Mouse (Mus musculus) splenic B cell, adult 2 months (primary cell): ENCODE data around the gene Gstm6.
"Not testable (repeated sequence)": the region's sequence is repeated elsewhere in the genome, so short reads cannot be mapped to it uniquely, and the experiment has no call there.

Experiments
- DNase-seq: peaks from one replicate; pipeline ENCODE4 v3.0.0-alpha.2; 2011; ENCODE audit warnings: low read depth, low spot score
- H3K27me3 ChIP-seq: 2 replicates; pipeline ENCODE4 v1.6.1; 2012; ENCODE audit warnings: mild to moderate bottlenecking, low read length, moderate library complexity, mixed read lengths; ENCODE audit not compliant: control insufficient read depth, poor library complexity, insufficient read depth, severe bottlenecking
- H3K36me3 ChIP-seq: 2 replicates; pipeline ENCODE4 v1.6.1; 2012; ENCODE audit warnings: mild to moderate bottlenecking, low read length, moderate library complexity, mixed read lengths; ENCODE audit not compliant: control insufficient read depth, poor library complexity, insufficient read depth, severe bottlenecking

The Gstm6 gene

DNA sequence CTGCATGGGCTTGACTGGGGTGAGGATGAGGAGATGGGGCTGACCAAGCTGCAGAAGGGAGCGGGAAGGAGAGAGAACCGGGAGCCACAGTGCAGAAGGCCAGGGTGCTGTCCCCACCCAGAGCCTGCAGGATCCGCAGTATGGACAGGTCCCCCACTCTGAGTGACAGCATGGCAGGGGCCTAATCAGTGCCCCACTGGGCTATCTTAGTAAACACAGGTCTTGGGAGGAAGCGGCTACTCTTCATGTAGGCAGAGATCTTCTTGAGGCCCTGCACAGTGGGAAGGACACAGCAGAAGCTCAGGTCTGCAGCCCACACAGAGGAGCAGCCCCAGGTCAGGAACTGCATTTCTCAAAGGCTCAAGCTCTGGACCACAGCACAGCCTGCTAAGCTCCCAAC is 20.5 kb upstream of the Gstm6 start:
- DNase-seq, result no peak
- H3K27me3 ChIP-seq, result no peaks in the 10 kb centered on the region
- H3K36me3 ChIP-seq, result no peaks in the 10 kb centered on the region

DNA sequence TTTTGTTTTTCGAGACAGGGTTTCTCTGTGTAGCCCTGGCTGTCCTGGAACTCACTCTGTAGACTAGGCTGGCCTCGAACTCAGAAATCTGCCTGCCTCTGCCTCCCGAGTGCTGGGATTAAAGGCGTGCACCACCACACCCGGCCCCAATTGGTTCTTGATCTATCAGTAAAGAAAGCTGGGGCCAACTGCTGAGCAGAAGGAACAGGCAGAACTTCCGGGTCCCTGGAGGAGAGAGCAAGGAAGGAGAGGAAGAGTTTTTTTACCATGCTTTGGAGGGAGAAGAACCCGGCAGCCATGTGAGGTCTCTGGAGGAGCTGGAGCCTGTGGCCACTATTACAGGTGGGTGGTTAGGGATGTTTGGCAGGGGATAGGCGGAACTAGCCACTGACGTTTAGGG is 11.7 kb upstream of the Gstm6 start:
- not testable (repeated sequence) for DNase-seq, H3K36me3 ChIP-seq, H3K27me3 ChIP-seq

GRCm38 (mm10) chr3:107953906-107954305 is 10.4 kb upstream of the Gstm6 start:
- DNase-seq, result no peak
- Histone ChIP-seq H3K36me3 (no peaks in the 10 kb centered on the region), H3K27me3 (no peaks in the 10 kb centered on the region)

GRCm38 (mm10) chr3:107953328-107953755 is 9.8 kb upstream of the Gstm6 start:
- Histone ChIP-seq H3K36me3 (no peaks in the 10 kb centered on the region), H3K27me3 (no peaks in the 10 kb centered on the region)
- DNase-seq, result peak; percentile 23

DNA sequence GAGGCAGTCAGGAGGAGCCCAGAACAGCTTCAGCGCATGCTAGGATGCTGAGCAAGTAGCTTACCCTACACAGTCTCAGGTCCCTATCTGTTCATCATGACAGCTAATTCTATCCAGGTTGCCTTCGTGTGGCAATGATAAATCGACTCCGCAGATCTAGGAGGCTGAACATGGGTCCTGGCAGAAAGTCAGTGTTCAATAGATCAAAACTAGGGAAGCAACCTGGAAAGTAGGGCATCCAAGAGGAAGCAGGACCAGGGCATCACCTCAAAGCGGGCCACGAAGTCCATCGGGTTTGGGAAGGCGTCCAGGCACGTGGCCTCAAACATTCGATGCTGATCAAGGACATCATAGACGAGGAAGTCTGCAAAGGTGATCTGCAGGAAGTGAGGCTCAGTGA is 7.0 kb upstream of the Gstm6 start:
- no peaks in the 10 kb centered on the region for H3K36me3 ChIP-seq
- DNase-seq, result no peak

DNA sequence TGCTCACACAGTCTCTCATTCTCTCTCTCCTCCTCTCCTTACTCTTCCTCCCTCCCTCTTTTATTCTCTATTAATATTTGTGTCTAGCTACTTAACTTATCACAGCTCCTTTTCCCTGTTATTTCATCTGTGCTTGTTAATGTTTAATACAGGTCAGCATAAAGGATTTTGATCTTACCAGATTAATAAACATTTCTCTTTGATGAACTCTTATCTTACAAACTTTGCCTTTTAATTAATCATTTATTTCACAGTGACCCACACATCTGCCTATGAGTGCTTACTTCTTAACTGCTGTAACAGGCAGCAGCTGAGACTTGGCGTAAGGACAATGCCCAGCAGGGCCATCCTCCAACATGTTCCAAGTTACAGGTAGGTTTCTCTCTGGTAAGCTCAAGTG is 5.9 kb upstream of the Gstm6 start:
- H3K36me3 ChIP-seq, DNase-seq, H3K27me3 ChIP-seq: not testable (repeated sequence)

More for the DNA sequence above, 7.0 kb upstream of the Gstm6 start:
- H3K27me3 ChIP-seq, result no peaks in the 10 kb centered on the region

DNA sequence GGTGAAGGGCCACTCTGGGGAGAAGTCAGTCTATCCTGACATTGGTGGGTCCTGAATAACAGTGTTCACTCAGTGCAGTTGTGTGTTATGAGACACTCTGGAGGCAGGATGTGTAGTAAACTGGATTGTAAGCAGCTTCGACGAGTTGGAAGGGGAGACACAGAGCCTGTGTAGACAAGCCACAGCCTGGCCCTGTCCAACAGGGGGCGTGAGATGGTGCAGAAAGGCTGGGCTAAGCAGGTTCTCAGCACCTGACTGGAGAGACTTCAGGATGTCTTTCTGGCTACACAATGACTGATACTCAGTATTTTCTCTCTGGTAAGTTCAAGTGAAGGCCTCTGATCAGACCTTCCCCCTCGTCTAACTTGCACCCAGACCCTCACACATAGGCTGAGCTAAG is 2.2 kb upstream of the Gstm6 start:
- no peaks in the 10 kb centered on the region for H3K27me3 ChIP-seq
- H3K36me3 ChIP-seq, result no peaks in the 10 kb centered on the region
- DNase-seq, result peak; percentile 11

DNA sequence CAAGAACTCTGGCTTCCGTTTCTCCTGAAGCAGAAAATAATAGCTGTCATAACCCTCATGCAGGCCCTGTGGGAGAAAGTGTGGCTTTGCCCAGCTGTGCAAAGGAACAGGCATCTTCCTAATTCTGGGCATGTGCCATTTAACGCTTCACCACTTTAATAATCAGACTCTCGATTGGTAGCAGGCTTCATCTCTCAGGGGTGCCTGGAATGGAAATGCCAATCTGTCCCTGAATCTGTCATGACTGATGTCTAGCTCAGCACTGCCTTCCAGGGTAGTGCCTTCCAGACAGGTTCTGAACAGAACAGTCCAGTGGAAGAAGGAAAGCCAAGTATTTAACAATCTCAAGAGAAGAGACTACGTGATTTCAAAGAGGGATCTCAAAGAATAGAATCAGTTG is 2.3 kb downstream of the Gstm6 start:
- DNase-seq, result no peak
- Histone ChIP-seq H3K36me3 (no peaks in the 10 kb centered on the region), H3K27me3 (no peaks in the 10 kb centered on the region)

DNA sequence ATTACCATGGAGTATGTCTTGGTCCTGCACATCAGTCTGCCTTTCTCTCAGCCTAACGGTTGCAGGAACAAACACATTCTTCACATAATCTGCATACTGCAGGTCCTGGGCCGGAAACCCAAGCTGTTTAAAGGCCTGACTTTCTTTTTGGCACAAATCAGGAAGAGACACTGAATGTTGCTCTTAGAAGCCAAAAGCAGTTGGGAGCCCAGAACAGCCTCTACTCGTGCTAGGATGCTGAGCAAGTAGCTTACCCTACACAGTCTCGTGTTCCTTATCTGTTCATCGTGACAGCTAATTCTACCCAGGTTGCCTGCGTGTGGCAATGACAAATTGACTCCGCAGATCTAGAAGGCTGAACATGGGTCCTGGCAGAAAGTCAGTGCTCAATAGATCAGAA is 3.0 kb downstream of the Gstm6 start:
- H3K36me3 ChIP-seq, result no peaks in the 10 kb centered on the region
- DNase-seq, result no peak
- H3K27me3 ChIP-seq, result no peaks in the 10 kb centered on the region

DNA sequence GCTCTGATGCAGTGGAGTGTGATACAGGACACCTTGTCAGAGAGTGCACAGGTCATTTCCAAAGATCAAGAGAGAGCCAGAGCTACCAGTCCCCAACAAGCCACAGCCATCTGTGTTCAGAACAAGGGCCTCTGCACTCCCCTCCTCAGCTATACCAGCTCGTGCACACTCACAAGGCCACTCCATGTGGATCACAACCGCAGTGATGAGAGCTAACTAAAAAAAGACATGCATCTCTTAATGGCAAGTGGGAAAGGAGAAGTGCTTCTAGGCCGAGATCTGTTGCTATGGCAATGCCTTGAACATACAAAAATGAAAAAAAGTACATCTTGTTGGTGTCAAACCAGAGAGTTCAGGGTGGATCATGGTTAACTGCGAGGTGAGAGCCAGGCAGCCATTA is 3.7 kb downstream of the Gstm6 start:
- H3K36me3 ChIP-seq, result no peaks in the 10 kb centered on the region
- no peak for DNase-seq
- no peaks in the 10 kb centered on the region for H3K27me3 ChIP-seq

GRCm38 (mm10) chr3:107939403-107939802 is 4.1 kb downstream of the Gstm6 start:
- no peaks in the 10 kb centered on the region for H3K36me3 ChIP-seq
- H3K27me3 ChIP-seq, result no peaks in the 10 kb centered on the region
- peak; percentile 41 for DNase-seq

- H3K36me3 ChIP-seq, result no peaks in the 10 kb centered on the region
- no peaks in the 10 kb centered on the region for H3K27me3 ChIP-seq
- DNase-seq, result no peak
These were observed 7.7 kb downstream of the Gstm6 start for GRCm38 (mm10) chr3:107935888-107936287.

DNA sequence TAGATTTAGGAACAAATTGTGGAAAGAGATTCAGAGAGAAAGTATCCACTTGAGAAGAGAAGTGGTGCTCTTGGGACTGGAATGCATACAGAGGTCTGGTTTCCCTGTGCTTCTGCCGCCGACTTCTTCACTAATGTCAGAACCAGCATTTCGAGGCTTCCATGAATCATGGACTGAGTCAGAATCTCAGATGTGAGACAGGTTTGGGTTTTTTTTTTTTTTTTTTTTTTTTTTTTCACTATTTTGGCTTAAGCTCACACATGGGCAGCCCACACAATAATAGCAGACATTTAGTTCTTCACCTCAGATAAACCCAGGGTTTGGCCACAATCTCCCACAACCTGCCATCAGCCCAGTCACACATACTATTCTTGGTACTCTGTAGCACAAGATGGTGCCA is 8.3 kb downstream of the Gstm6 start:
- no peak for DNase-seq
- Histone ChIP-seq H3K27me3 (no peaks in the 10 kb centered on the region), H3K36me3 (no peaks in the 10 kb centered on the region)

DNA sequence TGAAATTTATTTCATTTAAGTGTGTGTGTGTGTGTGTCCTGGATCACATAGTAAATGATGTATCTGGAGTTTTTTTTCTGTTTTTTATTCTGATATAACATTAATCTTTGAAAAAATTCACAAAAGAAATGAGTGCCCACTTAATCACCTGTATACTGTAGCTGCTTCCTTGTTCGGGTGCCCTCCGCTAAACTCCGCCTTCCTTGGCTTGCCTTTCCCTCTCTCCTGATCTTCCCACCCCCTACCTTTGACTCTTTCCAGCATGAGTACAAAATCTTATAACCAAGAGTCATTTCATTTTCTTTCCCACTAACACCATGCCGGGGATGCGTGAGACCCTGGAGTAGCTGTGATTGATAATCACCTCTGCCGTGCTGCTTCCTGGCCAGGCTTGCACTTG is 11.4 kb downstream of the Gstm6 start:
- no peaks in the 10 kb centered on the region for H3K36me3 ChIP-seq
- no peaks in the 10 kb centered on the region for H3K27me3 ChIP-seq
- no peak for DNase-seq

GRCm38 (mm10) chr3:107931670-107932069 is 11.9 kb downstream of the Gstm6 start, which contains the start of gene Gstm7:
TSS of gene Gstm7 (minus strand) at chr3:107931817.
- Histone ChIP-seq H3K27me3 (no peaks in the 10 kb centered on the region), H3K36me3 (no peaks in the 10 kb centered on the region)
- DNase-seq, result peak; percentile 61

DNA sequence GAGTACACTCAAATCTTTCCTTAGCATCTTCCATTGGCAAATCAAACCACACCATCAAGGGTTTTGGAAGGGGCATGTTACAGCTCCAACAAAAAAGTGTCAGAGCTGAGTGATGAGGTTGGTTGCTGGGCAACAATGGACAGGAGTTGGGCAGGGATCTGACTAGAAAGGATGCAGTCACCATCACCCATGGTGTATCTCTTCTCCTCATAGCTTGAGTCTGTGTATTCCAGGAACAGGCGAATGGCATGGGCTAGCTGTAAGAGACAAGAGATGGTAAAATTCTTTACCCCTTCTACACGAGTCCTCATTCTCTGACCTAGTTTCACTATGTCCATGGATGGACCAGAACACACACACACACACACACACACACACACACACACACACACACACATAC is 12.4 kb downstream of the Gstm6 start:
- DNase-seq, result no peak
- no peaks in the 10 kb centered on the region for H3K27me3 ChIP-seq

More for the DNA sequence above, 12.4 kb downstream of the Gstm6 start:
- no peaks in the 10 kb centered on the region for H3K36me3 ChIP-seq
